Mouse (Mus musculus) layer of hippocampus, adult 6 months (tissue): ENCODE data around the gene Llgl1. TPM values are rescaled to one million over a fixed set of nuclear protein-coding genes. Genes with fewer than 3 reads are reported as not detected.

Experiments
- long read RNA-seq, 2 experiments: library from polyadenylated mRNA; unstranded; transcript quantifications; one replicate each; pipeline ENCODE4 v2.0.0; 2019 to 2020
- microRNA-seq: library from miRNA; unstranded; fragments of <30 nt; microRNA quantifications from one replicate; pipeline ENCODE4 v1.2.0, GENCODE M21; 2020
- polyA plus RNA-seq: library from polyadenylated mRNA; unstranded; fragments of <200 nt; fragmentation: Nextera tagmentation; gene quantifications from 2 replicates; pipeline ENCODE4 v1.2.3, GENCODE M21; 2021

Gene Llgl1
- polyA plus RNA-seq: 16.5 and 17.0 TPM in 2 replicates
- long read RNA-seq, experiment 1, full-length matches to known transcripts: 17 of 32 reads
- long read RNA-seq, experiment 1, partial matches to known transcripts: 10 of 32 reads
- long read RNA-seq, experiment 1, other reads (novel, unspliced or antisense): 5 of 32 reads
- long read RNA-seq, experiment 2, full-length matches to known transcripts: 40 of 88 reads
- long read RNA-seq, experiment 2, partial matches to known transcripts: 21 of 88 reads
- long read RNA-seq, experiment 2, other reads (novel, unspliced or antisense): 27 of 88 reads

GRCm38 (mm10) chr11:60699524-60700075, at the start of gene Llgl1:
TSS of gene Llgl1 (plus strand) at chr11:60699723.

GRCm38 (mm10) chr11:60726601-60727391, 27.3 kb downstream of the Llgl1 start, which contains the start of gene Flii:
TSS of gene Flii (minus strand) at chr11:60727263.

GRCm38 (mm10) chr11:60728260-60728761, 28.8 kb downstream of the Llgl1 start, which contains the start of gene Mief2:
TSS of gene Mief2 (plus strand) at chr11:60728398.

Small RNA genes within 50 kb of the gene (microRNA-seq; reads per million reads assigned to microRNA genes)
- 0.86 reads per million for gene Mir5100

Other genes starting within 250 kb of the Llgl1 start
- gene Drg2, start 245.1 kb upstream of the Llgl1 start, polyA plus RNA-seq: 54.6 and 59.3 TPM in 2 replicates
- 0.04 and 0.06 TPM in 2 replicates for gene Myo15, start 230.4 kb upstream of the Llgl1 start, polyA plus RNA-seq
- gene Alkbh5, start 163.3 kb upstream of the Llgl1 start, polyA plus RNA-seq: 25.1 and 36.0 TPM in 2 replicates
- gene Flii, start 27.5 kb downstream of the Llgl1 start, polyA plus RNA-seq: 33.5 and 36.2 TPM in 2 replicates
- 4.6 and 5.4 TPM in 2 replicates for gene Mief2, start 28.7 kb downstream of the Llgl1 start, polyA plus RNA-seq
- 2.3 and 2.5 TPM in 2 replicates for gene Top3a, start 77.6 kb downstream of the Llgl1 start, polyA plus RNA-seq
- gene Smcr8, start 77.8 kb downstream of the Llgl1 start, polyA plus RNA-seq: 7.0 and 8.6 TPM in 2 replicates
- gene Shmt1, start 112.0 kb downstream of the Llgl1 start, polyA plus RNA-seq: 3.1 and 3.3 TPM in 2 replicates
- gene Dhrs7b, start 130.9 kb downstream of the Llgl1 start, polyA plus RNA-seq: 40.1 and 40.4 TPM in 2 replicates
- gene Tmem11, start 179.5 kb downstream of the Llgl1 start, polyA plus RNA-seq: 34.3 and 35.0 TPM in 2 replicates
- 7.5 and 13.0 TPM in 2 replicates for gene Natd1, start 215.0 kb downstream of the Llgl1 start, polyA plus RNA-seq
- 11.5 and 14.0 TPM in 2 replicates for gene Map2k3, start 232.3 kb downstream of the Llgl1 start, polyA plus RNA-seq